Mouse (Mus musculus) hindbrain, embryonic 14.5 days (tissue): ENCODE measurements around the gene Foxd3. TPM values are rescaled to one million over a fixed set of nuclear protein-coding genes. Genes with fewer than 3 reads are reported as not detected.
A peak's percentile ranks its signal among the peaks of the same experiment; 100 is the strongest.

Experiments used
- ATAC-seq: fragments of 200-750 bp; cut with Nextera tagmentation; 2 replicates; pipeline ENCODE4 v1.8.0; 2017; ENCODE audit warnings: moderate number of reproducible peaks, mild to moderate bottlenecking, moderate TSS enrichment, moderate library complexity; ENCODE audit not compliant: low FRiP score
- DNase-seq: peaks from one replicate; pipeline ENCODE4 v3.0.0-alpha.2; 2015; ENCODE audit warnings: low spot score
- H3K27ac ChIP-seq: fragments of 300-500 bp; sonication (generic); 2 replicates; pipeline ENCODE4 v1.5.1; 2014; ENCODE audit warnings: mild to moderate bottlenecking, moderate library complexity
- H3K27me3 ChIP-seq: fragments of 300-500 bp; sonication (generic); 2 replicates; pipeline ENCODE4 v1.6.1; 2014; ENCODE audit warnings: mild to moderate bottlenecking, low read length, mixed read lengths; ENCODE audit not compliant: control insufficient read depth, insufficient read depth
- H3K36me3 ChIP-seq: fragments of 300-500 bp; sonication (generic); replicated peaks from 2 replicates; pipeline ENCODE4 v1.6.1; 2014; ENCODE audit not compliant: control insufficient read depth, insufficient read depth
- H3K4me1 ChIP-seq: fragments of 300-500 bp; sonication (generic); replicated peaks from 2 replicates; pipeline ENCODE4 v1.6.1; 2014; ENCODE audit warnings: antibody characterized with exemption, low read length, mixed read lengths; ENCODE audit not compliant: control insufficient read depth, insufficient read depth
- H3K4me2 ChIP-seq: fragments of 300-500 bp; sonication (generic); replicated peaks from 2 replicates; pipeline ENCODE4 v1.6.1; 2014; ENCODE audit warnings: mild to moderate bottlenecking, moderate library complexity
- H3K4me3 ChIP-seq: fragments of 300-500 bp; sonication (generic); replicated peaks from 2 replicates; pipeline ENCODE4 v1.5.1; 2014; ENCODE audit warnings: mild to moderate bottlenecking, low read length
- H3K9ac ChIP-seq: fragments of 300-500 bp; sonication (generic); 2 replicates; pipeline ENCODE4 v1.6.1; 2014
- H3K9me3 ChIP-seq: fragments of 300-500 bp; sonication (generic); 2 replicates; pipeline ENCODE4 v1.6.1; 2016; ENCODE audit warnings: low read length; ENCODE audit not compliant: control insufficient read depth
- WGBS: fragments of 180-500 bp; shearing (Covaris S2); extraction: QIAGEN DNeasy Blood & Tissue Kit; methylation state at CpG from one replicate; pipeline ENCODE4 v1.1.7; 2014; 5-methylcytosine and 5-hydroxymethylcytosine counted together
- polyA plus RNA-seq: library from polyadenylated mRNA; unstranded; fragments of >200 nt; fragmentation: Nextera tagmentation; extraction: Ambion mirVana; gene quantifications from 2 replicates; pipeline ENCODE4 v1.2.1, GENCODE M21; 2014

Foxd3 gene
- polyA plus RNA-seq, 1 experiment from 2014 or later: 1.5 TPM

GRCm38 (mm10) chr4:99645560-99645959, 10.5 kb upstream of the Foxd3 start:
- DNase-seq: no peak
- ATAC-seq: no peak
- WGBS: 89% methylated on average over 4 of the region's 4 CpGs

GRCm38 (mm10) chr4:99650088-99650944, 5.8 kb upstream of the Foxd3 start:
- H3K36me3 ChIP-seq: no peaks in the 10 kb centered on the region
- ATAC-seq (no peak; the same call in 1 of the 2 replicates), DNase-seq (no peak)
- peak overlapping the region; percentile 37 for H3K4me2 ChIP-seq
- peaks cover 95% of the 10 kb centered on the region for H3K27me3 ChIP-seq
- 3% methylated on average over 44 of the region's 44 CpGs for WGBS
- no peaks in the 10 kb centered on the region for H3K4me1 ChIP-seq
- H3K9me3 ChIP-seq: no peaks in the 10 kb centered on the region
- H3K9ac ChIP-seq: no peak overlapping the region
- H3K4me3 ChIP-seq: peak overlapping the region; percentile 18; the same call in 1 of the 2 replicates
- H3K27ac ChIP-seq: no peak overlapping the region

More at GRCm38 (mm10) chr4:99645560-99645959, 10.5 kb upstream of the Foxd3 start:
- Histone ChIP-seq H3K4me2 (no peak overlapping the region), H3K27me3 (peaks cover 86% of the 10 kb centered on the region), H3K4me3 (no peak overlapping the region), H3K9me3 (no peaks in the 10 kb centered on the region), H3K27ac (no peak overlapping the region), H3K9ac (no peak overlapping the region), H3K36me3 (no peaks in the 10 kb centered on the region), H3K4me1 (no peaks in the 10 kb centered on the region)

GRCm38 (mm10) chr4:99650945-99651690, 5.0 kb upstream of the Foxd3 start:
- ATAC-seq: 0 out of 2 replicates have a peak, but pooled peaks have one; percentile 19
- H3K27ac ChIP-seq: 0 out of 2 replicates have a peak overlapping the region, but pooled peaks have one; percentile 28

GRCm38 (mm10) chr4:99651823-99652450, 4.2 kb upstream of the Foxd3 start:
- DNase-seq (no peak), ATAC-seq (no peak)
- Histone ChIP-seq H3K9ac (no peak overlapping the region), H3K9me3 (no peaks in the 10 kb centered on the region), H3K4me1 (0 out of 2 replicates have a peak, but pooled peaks cover under 1% of the 10 kb centered on the region), H3K27me3 (peaks cover 93% of the 10 kb centered on the region), H3K36me3 (no peaks in the 10 kb centered on the region), H3K4me2 (peak overlapping the region; percentile 37), H3K27ac (peak overlapping the region; percentile 2; the same call in 1 of the 2 replicates), H3K4me3 (no peak overlapping the region)
- 17% methylated on average over 10 of the region's 10 CpGs for WGBS

More at GRCm38 (mm10) chr4:99650945-99651690, 5.0 kb upstream of the Foxd3 start:
- H3K9me3 ChIP-seq: no peaks in the 10 kb centered on the region
- H3K9ac ChIP-seq: no peak overlapping the region; the same call in 1 of the 2 replicates
- no peaks in the 10 kb centered on the region for H3K4me1 ChIP-seq
- H3K4me2 ChIP-seq: peak overlapping the region; percentile 37
- H3K36me3 ChIP-seq: no peaks in the 10 kb centered on the region
- peaks cover 94% of the 10 kb centered on the region for H3K27me3 ChIP-seq
- H3K4me3 ChIP-seq: peak overlapping the region; percentile 18
- DNase-seq: no peak
- 3% methylated on average over 54 of the region's 59 CpGs for WGBS

- 3% methylated on average over 19 of the region's 19 CpGs for WGBS
- Histone ChIP-seq H3K9me3 (no peaks in the 10 kb centered on the region), H3K27me3 (peaks cover 89% of the 10 kb centered on the region), H3K9ac (0 out of 2 replicates have a peak overlapping the region, but pooled peaks have one; percentile 9), H3K27ac (peak overlapping the region; percentile 2; the same call in 1 of the 2 replicates), H3K36me3 (no peaks in the 10 kb centered on the region), H3K4me3 (peak overlapping the region; percentile 13), H3K4me2 (peak overlapping the region; percentile 37; the same call in 1 of the 2 replicates), H3K4me1 (peaks cover 8% of the 10 kb centered on the region; the same call in 1 of the 2 replicates)
- ATAC-seq (no peak), DNase-seq (no peak)
Observed at GRCm38 (mm10) chr4:99652576-99653210, 3.4 kb upstream of the Foxd3 start.

- Histone ChIP-seq H3K4me2 (peak overlapping the region; percentile 37; the same call in 1 of the 2 replicates), H3K27ac (no peak overlapping the region)
- no peak for DNase-seq
Observed at GRCm38 (mm10) chr4:99653216-99653607, 2.9 kb upstream of the Foxd3 start.

GRCm38 (mm10) chr4:99653608-99654221, 2.4 kb upstream of the Foxd3 start:
- Histone ChIP-seq H3K36me3 (no peaks in the 10 kb centered on the region), H3K9me3 (no peaks in the 10 kb centered on the region), H3K9ac (peak overlapping the region; percentile 9; the same call in 1 of the 2 replicates), H3K27ac (peak overlapping the region; percentile 51), H3K4me2 (peak overlapping the region; percentile 37), H3K4me1 (peaks cover 11% of the 10 kb centered on the region; the same call in 1 of the 2 replicates), H3K27me3 (peaks cover 87% of the 10 kb centered on the region), H3K4me3 (peak overlapping the region; percentile 13)
- DNase-seq (no peak), ATAC-seq (no peak)
- under 1% methylated on average over 36 of the region's 36 CpGs for WGBS

More at GRCm38 (mm10) chr4:99653216-99653607, 2.9 kb upstream of the Foxd3 start:
- Histone ChIP-seq H3K4me3 (peak overlapping the region; percentile 13), H3K4me1 (peaks cover 11% of the 10 kb centered on the region; the same call in 1 of the 2 replicates), H3K9ac (peak overlapping the region; percentile 9; the same call in 1 of the 2 replicates), H3K9me3 (no peaks in the 10 kb centered on the region), H3K27me3 (peaks cover 89% of the 10 kb centered on the region), H3K36me3 (no peaks in the 10 kb centered on the region)
- no peak for ATAC-seq
- WGBS: under 1% methylated on average over 25 of the region's 25 CpGs
